Mouse (Mus musculus): ENCODE data around the gene Dtx4.

Dtx4 gene

DNA sequence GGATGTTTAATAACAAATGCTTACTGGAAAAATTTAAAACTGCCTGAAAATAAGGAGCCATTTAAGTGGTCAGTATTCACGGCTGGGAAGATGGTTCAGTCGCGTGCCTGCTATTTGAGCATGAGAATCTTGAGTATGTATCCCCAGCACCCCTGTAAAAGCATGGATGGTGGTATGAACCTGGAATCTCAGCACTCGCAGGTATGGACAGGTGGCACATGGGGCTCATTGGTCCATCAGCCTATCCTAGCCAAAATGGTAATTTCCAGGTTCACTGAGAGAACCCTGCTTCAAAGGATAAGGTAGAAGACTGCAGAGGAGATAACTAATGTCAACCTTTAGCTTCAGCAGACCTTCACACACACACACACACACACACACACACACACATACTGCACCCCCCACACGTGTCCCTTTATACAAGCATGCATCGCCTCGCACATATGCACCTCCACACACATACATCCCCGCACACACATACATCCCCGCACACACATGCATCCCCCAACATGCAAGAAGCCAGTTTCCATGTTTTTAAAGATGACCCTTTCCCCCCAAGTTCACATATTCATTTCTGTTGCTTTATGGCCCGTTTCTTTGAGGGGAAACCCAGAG lies 35.6 kb downstream of the Dtx4 start:
- DNase-seq (ENCODE audit: low spot score), result peak; percentile 3

DNA sequence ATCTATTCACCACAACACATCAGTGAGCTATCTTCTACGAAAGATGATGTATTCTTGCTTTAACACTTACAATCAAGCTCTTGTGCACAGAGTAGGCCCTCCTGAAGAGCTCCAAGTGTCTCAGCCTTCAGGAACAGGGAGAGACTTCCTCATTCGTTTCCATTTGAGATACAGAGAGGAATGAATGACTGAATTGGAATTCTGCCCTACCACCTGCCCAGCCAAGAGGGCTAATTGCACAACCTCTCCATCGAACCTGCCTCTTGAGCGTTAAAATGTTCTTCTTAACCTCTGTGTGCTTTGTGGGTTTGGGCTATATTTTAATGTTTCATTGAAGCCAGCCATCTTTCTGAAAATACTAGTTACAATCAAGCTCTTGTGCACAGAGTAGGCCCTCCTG lies 36.6 kb downstream of the Dtx4 start:
- DNase-seq (ENCODE audit: low spot score), result no peak

- DNase-seq (ENCODE audit: low spot score), result no peak
Observed at GRCm38 (mm10) chr19:12464127-12464526, 37.1 kb downstream of the Dtx4 start.

DNA sequence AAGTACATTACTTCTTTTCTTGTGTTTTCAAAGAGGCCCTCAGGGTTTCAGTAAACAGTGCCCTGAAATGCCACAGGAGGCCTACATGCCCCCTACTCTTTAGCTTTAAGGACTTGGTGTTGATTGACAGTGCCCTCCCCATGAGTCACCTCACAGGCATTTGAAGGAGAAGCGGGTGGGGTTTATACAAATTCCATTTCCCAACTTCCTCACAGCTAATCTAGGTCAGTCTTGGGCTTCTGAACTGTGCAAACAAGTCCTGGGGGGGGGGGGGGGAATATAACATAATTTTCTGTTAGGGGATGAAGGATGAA lies 37.6 kb downstream of the Dtx4 start:
- no peak for DNase-seq (ENCODE audit: low spot score)

DNA sequence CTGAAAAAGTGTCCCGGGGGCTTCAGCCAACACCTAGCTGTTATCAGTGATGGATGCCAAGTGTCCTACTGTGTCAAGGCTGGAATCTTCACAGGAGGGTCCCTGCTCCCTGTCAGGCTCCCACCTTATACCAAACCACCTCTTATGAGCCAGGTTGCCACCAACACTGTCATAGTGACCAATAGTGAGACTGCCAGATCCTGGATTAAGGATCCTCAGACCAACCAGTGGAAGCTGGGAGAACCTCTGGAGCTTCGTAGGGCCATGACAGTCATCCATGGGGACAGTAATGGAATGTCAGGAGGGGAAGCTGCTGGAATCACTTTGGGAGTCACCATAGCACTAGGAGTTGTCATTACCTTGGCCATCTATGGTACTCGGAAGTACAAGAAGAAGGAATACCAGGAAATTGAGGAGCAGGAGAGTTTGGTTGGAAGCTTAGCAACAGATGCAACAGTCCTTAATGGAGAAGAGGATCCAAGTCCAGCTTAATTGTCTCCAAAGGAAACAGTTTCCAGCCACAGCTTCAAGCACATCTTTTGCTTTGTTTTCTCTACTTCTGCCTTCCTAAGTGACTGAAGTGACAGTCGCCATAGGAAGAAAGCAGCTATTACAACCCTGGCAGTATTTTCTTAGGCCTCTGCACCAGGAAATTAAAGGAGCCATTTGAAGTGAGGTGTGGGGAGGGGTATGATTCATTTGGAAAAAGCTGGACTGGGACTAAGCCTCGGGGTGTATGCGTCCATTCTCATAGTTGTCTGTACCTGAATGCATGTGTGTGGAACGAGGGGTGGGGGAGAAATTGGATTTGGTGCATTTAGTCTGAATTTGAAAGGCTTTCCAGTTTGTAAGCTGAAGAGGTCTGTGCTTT lies 38.2 kb downstream of the Dtx4 start:
- no peak for DNase-seq (ENCODE audit: low spot score)

- no peak for DNase-seq (ENCODE audit: low spot score)
Observed at GRCm38 (mm10) chr19:12460282-12461249, 40.7 kb downstream of the Dtx4 start, which contains the start of gene Mpeg1. Mpeg1 (plus strand) TSS chr19:12460779.

DNA sequence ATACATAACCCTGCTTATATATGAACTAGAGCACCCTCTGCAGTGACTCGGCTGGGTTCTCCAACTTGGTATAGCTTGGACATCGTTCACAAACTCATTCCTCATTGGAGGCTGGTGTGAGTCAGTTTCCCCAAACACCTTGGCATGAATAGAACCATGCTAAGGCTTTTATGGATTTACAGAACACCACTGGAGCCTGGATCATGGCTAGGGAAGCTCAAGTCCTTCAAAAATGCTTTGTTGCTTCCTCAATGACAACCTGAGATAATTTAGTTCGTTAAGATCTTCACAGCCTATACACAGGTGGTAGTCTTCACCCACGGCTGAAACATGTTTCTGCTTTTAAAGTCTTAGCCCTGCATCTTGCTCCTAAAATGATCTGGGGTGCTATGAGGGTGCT lies 41.7 kb downstream of the Dtx4 start:
- DNase-seq (ENCODE audit: low spot score), result no peak

- no peak for DNase-seq (ENCODE audit: low spot score)
Observed at GRCm38 (mm10) chr19:12457401-12458066, 43.7 kb downstream of the Dtx4 start.

GRCm38 (mm10) chr19:12445014-12445413 lies 56.2 kb downstream of the Dtx4 start:
- no peak for DNase-seq (ENCODE audit: low spot score)

GRCm38 (mm10) chr19:12442560-12442959 lies 58.7 kb downstream of the Dtx4 start:
- no peak for DNase-seq (ENCODE audit: low spot score)

DNA sequence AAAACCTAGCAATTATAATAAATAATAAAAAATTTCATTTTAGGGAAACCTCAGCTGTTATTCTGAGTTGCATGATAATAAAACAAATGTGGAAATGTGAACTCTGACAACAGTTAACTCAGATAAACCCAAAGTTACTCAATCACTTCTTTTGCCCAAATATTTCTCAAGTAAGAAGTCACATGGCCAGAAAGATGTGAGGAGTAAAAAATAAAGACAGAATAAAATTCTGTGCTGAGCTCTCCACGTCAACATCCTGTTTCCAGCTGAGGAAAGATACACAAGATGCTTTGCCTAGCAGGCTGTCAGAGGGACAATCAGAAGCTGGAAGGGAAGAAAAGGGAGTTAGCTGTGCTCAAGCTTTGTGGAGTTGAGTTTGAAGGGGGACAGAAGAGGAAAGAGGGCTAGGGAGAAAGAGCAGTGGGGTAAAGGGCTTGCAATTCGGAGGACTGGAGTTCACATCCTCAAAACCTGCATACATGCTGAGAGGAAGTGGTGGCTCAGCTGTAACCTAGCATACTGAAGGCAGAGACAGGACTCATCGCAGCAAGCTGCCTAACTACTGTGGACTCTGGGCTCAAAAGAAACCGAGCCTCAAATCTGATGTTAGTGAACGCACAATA lies 61.0 kb downstream of the Dtx4 start:
- no peak for DNase-seq (ENCODE audit: low spot score)

GRCm38 (mm10) chr19:12439581-12439980 lies 61.7 kb downstream of the Dtx4 start:
- no peak for DNase-seq (ENCODE audit: low spot score)

- no peak for DNase-seq (ENCODE audit: low spot score)
Observed at GRCm38 (mm10) chr19:12435750-12436524, 65.3 kb downstream of the Dtx4 start.

- no peak for DNase-seq (ENCODE audit: low spot score)
Observed at GRCm38 (mm10) chr19:12435011-12435416, 66.2 kb downstream of the Dtx4 start.

DNA sequence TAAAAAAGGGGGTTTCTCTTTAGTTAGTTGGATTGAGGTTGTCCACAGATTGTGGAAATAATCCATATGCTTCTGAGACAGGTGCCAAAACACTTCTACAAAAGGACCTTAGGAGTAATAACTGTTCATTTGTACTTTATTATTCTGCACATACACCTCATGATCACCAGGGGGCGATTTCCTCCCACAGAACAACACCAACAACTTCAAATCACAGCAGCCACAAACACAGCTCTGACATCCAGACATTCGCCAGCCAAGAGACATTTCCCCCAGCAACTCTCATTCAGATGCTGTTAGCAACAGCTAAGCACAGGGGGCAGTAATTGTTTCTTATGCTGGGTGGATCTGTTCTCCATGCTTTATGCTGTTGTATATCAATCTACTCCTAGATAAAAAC lies 68.2 kb downstream of the Dtx4 start:
- DNase-seq (ENCODE audit: low spot score), result peak; percentile 61

- DNase-seq (ENCODE audit: low spot score), result no peak
Observed at GRCm38 (mm10) chr19:12427605-12428004, 73.6 kb downstream of the Dtx4 start, which contains the start of gene Pfpl. Pfpl (plus strand) TSS chr19:12427905.

GRCm38 (mm10) chr19:12427101-12427500 lies 74.2 kb downstream of the Dtx4 start:
- DNase-seq (ENCODE audit: low spot score), result no peak

GRCm38 (mm10) chr19:12421680-12422079 lies 79.6 kb downstream of the Dtx4 start:
- DNase-seq (ENCODE audit: low spot score), result no peak

GRCm38 (mm10) chr19:12420555-12420954 lies 80.7 kb downstream of the Dtx4 start:
- no peak for DNase-seq (ENCODE audit: low spot score)

DNA sequence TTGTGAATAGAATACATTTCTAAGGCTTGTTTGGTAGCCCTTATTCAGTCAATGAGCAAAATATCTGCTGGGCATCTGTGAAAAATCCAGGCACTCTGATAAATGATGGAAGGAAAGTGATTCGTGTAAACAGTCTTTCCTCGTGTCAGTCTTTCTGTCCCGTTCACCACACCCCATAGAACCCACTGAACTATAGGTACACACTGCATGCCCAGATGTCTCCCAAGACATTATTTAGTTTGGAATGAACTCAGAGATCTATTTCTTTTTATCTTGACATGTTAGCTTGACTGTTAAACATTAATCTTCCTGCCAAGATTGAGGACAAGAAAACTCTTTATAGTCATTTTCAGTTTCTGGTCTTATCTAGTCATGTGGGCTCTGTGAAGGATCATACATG lies 82.9 kb downstream of the Dtx4 start:
- no peak for DNase-seq (ENCODE audit: low spot score)

- DNase-seq (ENCODE audit: low spot score), result no peak
Observed at GRCm38 (mm10) chr19:12417361-12417760, 83.9 kb downstream of the Dtx4 start, which contains the start of gene Olfr1441. Olfr1441 (plus strand) TSS chr19:12417433.
